Mouse (Mus musculus) intestine, embryonic 16.5 days (tissue): ENCODE data around the gene Slc35f1. TPM values are rescaled to one million over a fixed set of nuclear protein-coding genes. Genes with fewer than 3 reads are reported as not detected.

Experiments
- ATAC-seq: fragments of 200-750 bp; cut with Nextera tagmentation; 2 replicates; pipeline ENCODE4 v1.8.0; 2017; ENCODE audit warnings: moderate TSS enrichment, moderate library complexity
- H3K27ac ChIP-seq: fragments of 300-500 bp; sonication (generic); 2 replicates; pipeline ENCODE4 v1.5.1; 2014; ENCODE audit warnings: mild to moderate bottlenecking, low read length
- H3K27me3 ChIP-seq: fragments of 300-500 bp; sonication (generic); replicated peaks from 2 replicates; pipeline ENCODE4 v1.6.1; 2014; ENCODE audit warnings: low read length, control low read depth, mixed read lengths; ENCODE audit not compliant: control insufficient read depth, insufficient read depth
- H3K36me3 ChIP-seq: fragments of 300-500 bp; sonication (generic); 2 replicates; pipeline ENCODE4 v1.6.1; 2014; ENCODE audit warnings: low read length, control low read depth; ENCODE audit not compliant: control insufficient read depth, insufficient read depth
- H3K4me1 ChIP-seq: fragments of 300-500 bp; sonication (generic); 2 replicates; pipeline ENCODE4 v1.6.1; 2014; ENCODE audit warnings: low read length, control low read depth, mixed read lengths; ENCODE audit not compliant: control insufficient read depth, insufficient read depth
- H3K4me2 ChIP-seq: fragments of 300-500 bp; sonication (generic); 2 replicates; pipeline ENCODE4 v1.6.1; 2014; ENCODE audit warnings: low read depth, low read length, control low read depth
- H3K4me3 ChIP-seq: fragments of 300-500 bp; sonication (generic); 2 replicates; pipeline ENCODE4 v1.5.1; 2014; ENCODE audit warnings: mild to moderate bottlenecking, low read length
- H3K9ac ChIP-seq: fragments of 300-500 bp; sonication (generic); 2 replicates; pipeline ENCODE4 v1.6.1; 2014; ENCODE audit warnings: low read depth, low read length
- H3K9me3 ChIP-seq: fragments of 300-500 bp; sonication (generic); 2 replicates; pipeline ENCODE4 v1.6.1; 2016; ENCODE audit warnings: low read length, control low read depth; ENCODE audit not compliant: control insufficient read depth
- WGBS: fragments of 180-500 bp; shearing (Covaris S2); extraction: QIAGEN DNeasy Blood & Tissue Kit; methylation state at CpG from one replicate; pipeline ENCODE4 v1.1.7; 2014; 5-methylcytosine and 5-hydroxymethylcytosine counted together
- polyA plus RNA-seq: library from polyadenylated mRNA; unstranded; fragments of >200 nt; fragmentation: Nextera tagmentation; extraction: Ambion mirVana; gene quantifications from 2 replicates; pipeline ENCODE4 v1.2.1, GENCODE M21; 2015

Gene Slc35f1
- polyA plus RNA-seq, 1 experiment from 2014 or later, result 1.7 TPM

DNA sequence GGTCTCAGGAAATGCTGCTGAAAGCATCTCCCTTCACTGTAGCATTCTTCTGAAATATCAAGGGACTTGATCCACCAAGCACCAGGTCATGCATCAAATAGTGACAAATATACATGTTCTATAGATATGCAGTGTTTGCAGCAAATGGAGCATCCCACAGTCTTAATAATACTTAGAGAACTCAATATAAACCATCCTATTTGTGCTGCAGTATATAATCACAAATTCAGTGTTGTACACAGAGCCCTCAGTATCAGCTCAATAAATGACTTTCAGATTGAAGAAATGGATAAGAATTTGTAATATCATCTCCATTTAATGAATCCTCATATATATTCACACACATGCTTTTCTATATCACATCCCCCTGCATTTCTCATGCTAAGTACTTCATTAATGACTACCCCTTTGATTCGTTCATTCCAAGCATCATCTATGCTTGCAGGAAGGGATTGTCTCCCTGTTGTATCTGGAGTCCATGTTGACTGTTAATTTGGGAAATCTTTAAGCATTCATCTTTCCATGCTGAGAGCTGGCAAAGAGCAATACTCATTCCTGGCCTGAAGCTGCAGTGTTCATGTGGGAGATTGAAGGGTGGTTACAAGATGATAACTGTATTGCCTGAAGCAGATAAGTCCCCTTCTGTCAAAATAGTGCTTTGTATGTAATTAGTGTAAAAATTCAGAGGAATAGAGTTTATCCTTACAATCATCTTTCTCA, 249.9 kb downstream of the Slc35f1 start:
- H3K4me1 ChIP-seq, result no peaks in the 10 kb centered on the region
- WGBS, result 83% methylated on average over 1 of the region's 1 CpGs
- ATAC-seq, result no peak

GRCm38 (mm10) chr10:52940831-52941216, 250.5 kb downstream of the Slc35f1 start:
- H3K27ac ChIP-seq, result no peak overlapping the region
- no peak overlapping the region for H3K4me3 ChIP-seq
- 69% methylated on average over 5 of the region's 5 CpGs for WGBS
- H3K9me3 ChIP-seq, result no peaks in the 10 kb centered on the region
- no peaks in the 10 kb centered on the region for H3K36me3 ChIP-seq
- H3K4me2 ChIP-seq, result no peak overlapping the region
- no peak overlapping the region for H3K9ac ChIP-seq
- H3K4me1 ChIP-seq, result no peaks in the 10 kb centered on the region
- ATAC-seq, result no peak
- H3K27me3 ChIP-seq, result no peaks in the 10 kb centered on the region

More for the DNA sequence above, 249.9 kb downstream of the Slc35f1 start:
- Histone ChIP-seq H3K4me3 (no peak overlapping the region), H3K9me3 (no peaks in the 10 kb centered on the region), H3K9ac (no peak overlapping the region), H3K27ac (no peak overlapping the region), H3K36me3 (no peaks in the 10 kb centered on the region), H3K27me3 (no peaks in the 10 kb centered on the region), H3K4me2 (no peak overlapping the region)

- Histone ChIP-seq H3K4me2 (no peak overlapping the region), H3K36me3 (no peaks in the 10 kb centered on the region), H3K9ac (no peak overlapping the region), H3K27ac (no peak overlapping the region), H3K4me3 (no peak overlapping the region), H3K4me1 (no peaks in the 10 kb centered on the region), H3K9me3 (no peaks in the 10 kb centered on the region), H3K27me3 (no peaks in the 10 kb centered on the region)
- 77% methylated on average over 3 of the region's 3 CpGs for WGBS
- no peak for ATAC-seq
Observed at GRCm38 (mm10) chr10:52952581-52952980, 262.2 kb downstream of the Slc35f1 start.

GRCm38 (mm10) chr10:52956728-52957127, 266.4 kb downstream of the Slc35f1 start:
- ATAC-seq, result no peak
- H3K27ac ChIP-seq, result no peak overlapping the region
- H3K27me3 ChIP-seq, result no peaks in the 10 kb centered on the region
- no peaks in the 10 kb centered on the region for H3K4me1 ChIP-seq
- WGBS, result 60% methylated on average over 4 of the region's 4 CpGs
- H3K4me3 ChIP-seq, result no peak overlapping the region
- H3K9me3 ChIP-seq, result no peaks in the 10 kb centered on the region
- H3K9ac ChIP-seq, result no peak overlapping the region
- no peaks in the 10 kb centered on the region for H3K36me3 ChIP-seq
- no peak overlapping the region for H3K4me2 ChIP-seq

GRCm38 (mm10) chr10:52979251-52979650, 288.9 kb downstream of the Slc35f1 start:
- H3K27ac ChIP-seq, result no peak overlapping the region
- WGBS, result 85% methylated on average over 1 of the region's 1 CpGs
- no peak overlapping the region for H3K4me2 ChIP-seq
- H3K36me3 ChIP-seq, result no peaks in the 10 kb centered on the region
- no peak overlapping the region for H3K4me3 ChIP-seq
- no peaks in the 10 kb centered on the region for H3K9me3 ChIP-seq
- no peak overlapping the region for H3K9ac ChIP-seq
- no peaks in the 10 kb centered on the region for H3K27me3 ChIP-seq
- ATAC-seq, result no peak
- H3K4me1 ChIP-seq, result no peaks in the 10 kb centered on the region

- Histone ChIP-seq H3K4me3 (no peak overlapping the region), H3K4me2 (no peak overlapping the region), H3K9me3 (no peaks in the 10 kb centered on the region), H3K4me1 (no peaks in the 10 kb centered on the region), H3K9ac (no peak overlapping the region), H3K36me3 (no peaks in the 10 kb centered on the region), H3K27ac (no peak overlapping the region), H3K27me3 (no peaks in the 10 kb centered on the region)
- ATAC-seq, result no peak
- 33% methylated on average over 1 of the region's 1 CpGs for WGBS
Observed at GRCm38 (mm10) chr10:52982836-52983235, 292.5 kb downstream of the Slc35f1 start.

GRCm38 (mm10) chr10:52992246-52992645, 301.9 kb downstream of the Slc35f1 start:
- no peaks in the 10 kb centered on the region for H3K9me3 ChIP-seq
- no peak overlapping the region for H3K27ac ChIP-seq
- H3K4me2 ChIP-seq, result no peak overlapping the region
- no peaks in the 10 kb centered on the region for H3K4me1 ChIP-seq
- H3K9ac ChIP-seq, result no peak overlapping the region
- WGBS, result 58% methylated on average over 2 of the region's 2 CpGs
- H3K27me3 ChIP-seq, result no peaks in the 10 kb centered on the region
- H3K36me3 ChIP-seq, result no peaks in the 10 kb centered on the region
- no peak for ATAC-seq
- H3K4me3 ChIP-seq, result no peak overlapping the region

GRCm38 (mm10) chr10:52996886-52997285, 306.6 kb downstream of the Slc35f1 start:
- H3K27ac ChIP-seq, result no peak overlapping the region
- no peaks in the 10 kb centered on the region for H3K36me3 ChIP-seq
- H3K4me2 ChIP-seq, result no peak overlapping the region
- no peak for ATAC-seq
- no peaks in the 10 kb centered on the region for H3K9me3 ChIP-seq
- no peak overlapping the region for H3K9ac ChIP-seq
- no peaks in the 10 kb centered on the region for H3K27me3 ChIP-seq
- no peaks in the 10 kb centered on the region for H3K4me1 ChIP-seq
- no peak overlapping the region for H3K4me3 ChIP-seq
- 75% methylated on average over 2 of the region's 2 CpGs for WGBS

GRCm38 (mm10) chr10:53001136-53001535, 310.8 kb downstream of the Slc35f1 start:
- no peak overlapping the region for H3K27ac ChIP-seq
- H3K9me3 ChIP-seq, result no peaks in the 10 kb centered on the region
- H3K4me2 ChIP-seq, result no peak overlapping the region
- H3K27me3 ChIP-seq, result no peaks in the 10 kb centered on the region
- no peaks in the 10 kb centered on the region for H3K36me3 ChIP-seq
- no peak overlapping the region for H3K4me3 ChIP-seq
- no peak for ATAC-seq
- H3K9ac ChIP-seq, result no peak overlapping the region
- 97% methylated on average over 7 of the region's 7 CpGs for WGBS
- H3K4me1 ChIP-seq, result no peaks in the 10 kb centered on the region
